Mouse (Mus musculus): ENCODE data around the gene Sf3b5. TPM values are rescaled to one million over a fixed set of nuclear protein-coding genes. Genes with fewer than 3 reads are reported as not detected.

The Sf3b5 gene
- polyA plus RNA-seq (2016; fragmentation: Nextera tagmentation; extraction: Ambion mirVana): 44.8 and 47.2 TPM in 2 replicates

GRCm38 (mm10) chr10:13005043-13005442, at the start of gene Sf3b5:
Gene Sf3b5, plus strand, starts transcription at chr10:13005343.
- Histone ChIP-seq H3K4me1 (peaks cover 13% of the 10 kb centered on the region), H3K9me3 (no peaks in the 10 kb centered on the region), H3K4me3 (no peak within 1 kb of the TSS), H3K36me3 (replicated peaks) (peaks cover 3% of the 10 kb centered on the region), H3K27me3 (replicated peaks; ENCODE audit: low read depth, poor library complexity, severe bottlenecking) (no peaks in the 10 kb centered on the region), H3K27ac (replicated peaks) (no peak within 1 kb of the TSS)
- DNase-seq (ENCODE audit: low spot score): no peak
- 89% methylated on average over 3 of the region's 3 CpGs for WGBS

- Histone ChIP-seq H3K36me3 (replicated peaks) (no peaks in the 10 kb centered on the region), H3K4me1 (no peaks in the 10 kb centered on the region), H3K9me3 (no peaks in the 10 kb centered on the region), H3K4me3 (no peak overlapping the region), H3K27me3 (replicated peaks; ENCODE audit: low read depth, poor library complexity, severe bottlenecking) (no peaks in the 10 kb centered on the region), H3K27ac (replicated peaks) (no peak overlapping the region)
- 68% methylated on average over 1 of the region's 1 CpGs for WGBS
- no peak for DNase-seq (ENCODE audit: low spot score)
Observed at GRCm38 (mm10) chr10:12955831-12956230, 49.3 kb upstream of the Sf3b5 start.

GRCm38 (mm10) chr10:12957271-12957670, 47.9 kb upstream of the Sf3b5 start:
- H3K27ac ChIP-seq (replicated peaks): no peak overlapping the region
- no peaks in the 10 kb centered on the region for H3K9me3 ChIP-seq
- DNase-seq (ENCODE audit: low spot score): no peak

GRCm38 (mm10) chr10:12961546-12961945, 43.6 kb upstream of the Sf3b5 start:
- Histone ChIP-seq H3K36me3 (replicated peaks) (no peaks in the 10 kb centered on the region), H3K4me1 (0 out of 2 replicates have a peak, but pooled peaks cover 6% of the 10 kb centered on the region), H3K27me3 (replicated peaks; ENCODE audit: low read depth, poor library complexity, severe bottlenecking) (peaks cover 37% of the 10 kb centered on the region), H3K9me3 (no peaks in the 10 kb centered on the region), H3K4me3 (no peak overlapping the region), H3K27ac (replicated peaks) (no peak overlapping the region)
- 86% methylated on average over 8 of the region's 8 CpGs for WGBS
- DNase-seq (ENCODE audit: low spot score): no peak

More at GRCm38 (mm10) chr10:12957271-12957670, 47.9 kb upstream of the Sf3b5 start:
- no peaks in the 10 kb centered on the region for H3K4me1 ChIP-seq
- H3K27me3 ChIP-seq (replicated peaks; ENCODE audit: low read depth, poor library complexity, severe bottlenecking): peaks cover 14% of the 10 kb centered on the region
- H3K36me3 ChIP-seq (replicated peaks): no peaks in the 10 kb centered on the region
- H3K4me3 ChIP-seq: no peak overlapping the region
- WGBS: 82% methylated on average over 4 of the region's 4 CpGs

- Histone ChIP-seq H3K4me3 (no peak overlapping the region), H3K27ac (replicated peaks) (no peak overlapping the region), H3K27me3 (replicated peaks; ENCODE audit: low read depth, poor library complexity, severe bottlenecking) (peaks cover 37% of the 10 kb centered on the region), H3K9me3 (no peaks in the 10 kb centered on the region), H3K36me3 (replicated peaks) (no peaks in the 10 kb centered on the region), H3K4me1 (0 out of 2 replicates have a peak, but pooled peaks cover 6% of the 10 kb centered on the region)
- no peak for DNase-seq (ENCODE audit: low spot score)
Observed at GRCm38 (mm10) chr10:12962238-12962637, 42.9 kb upstream of the Sf3b5 start.

- DNase-seq (ENCODE audit: low spot score): peak; percentile 21
- no peaks in the 10 kb centered on the region for H3K36me3 ChIP-seq (replicated peaks)
- H3K4me1 ChIP-seq: 0 out of 2 replicates have a peak, but pooled peaks cover 6% of the 10 kb centered on the region
- 6% methylated on average over 29 of the region's 29 CpGs for WGBS
- H3K27me3 ChIP-seq (replicated peaks; ENCODE audit: low read depth, poor library complexity, severe bottlenecking): peaks cover 37% of the 10 kb centered on the region
- H3K4me3 ChIP-seq: peak overlapping the region; percentile 78
- H3K27ac ChIP-seq (replicated peaks): peak overlapping the region; percentile 81
- no peaks in the 10 kb centered on the region for H3K9me3 ChIP-seq
Observed at GRCm38 (mm10) chr10:12963362-12964147, 41.6 kb upstream of the Sf3b5 start.

GRCm38 (mm10) chr10:12964151-12965075, 40.7 kb upstream of the Sf3b5 start, which contains the start of gene Stx11:
Gene Stx11, minus strand, starts transcription at chr10:12964298.
- H3K9me3 ChIP-seq: no peaks in the 10 kb centered on the region
- peak within 1 kb of the TSS; percentile 78 for H3K4me3 ChIP-seq
- H3K4me1 ChIP-seq: 0 out of 2 replicates have a peak, but pooled peaks cover 6% of the 10 kb centered on the region
- peak; percentile 86 for DNase-seq (ENCODE audit: low spot score)
- no peaks in the 10 kb centered on the region for H3K36me3 ChIP-seq (replicated peaks)
- peak within 1 kb of the TSS; percentile 81 for H3K27ac ChIP-seq (replicated peaks)
- H3K27me3 ChIP-seq (replicated peaks; ENCODE audit: low read depth, poor library complexity, severe bottlenecking): peaks cover 37% of the 10 kb centered on the region
- 3% methylated on average over 56 of the region's 56 CpGs for WGBS

GRCm38 (mm10) chr10:12965669-12966180, 39.4 kb upstream of the Sf3b5 start:
- Histone ChIP-seq H3K27ac (replicated peaks) (no peak overlapping the region), H3K9me3 (no peaks in the 10 kb centered on the region), H3K36me3 (replicated peaks) (no peaks in the 10 kb centered on the region), H3K4me3 (no peak overlapping the region), H3K27me3 (replicated peaks; ENCODE audit: low read depth, poor library complexity, severe bottlenecking) (peaks cover 37% of the 10 kb centered on the region), H3K4me1 (0 out of 2 replicates have a peak, but pooled peaks cover 6% of the 10 kb centered on the region)
- DNase-seq (ENCODE audit: low spot score): no peak
- WGBS: 73% methylated on average over 5 of the region's 5 CpGs

GRCm38 (mm10) chr10:12974572-12974971, 30.6 kb upstream of the Sf3b5 start:
- DNase-seq (ENCODE audit: low spot score): no peak
- no peak overlapping the region for H3K4me3 ChIP-seq
- WGBS: 91% methylated on average over 6 of the region's 6 CpGs
- no peaks in the 10 kb centered on the region for H3K27me3 ChIP-seq (replicated peaks; ENCODE audit: low read depth, poor library complexity, severe bottlenecking)
- H3K4me1 ChIP-seq: no peaks in the 10 kb centered on the region
- no peaks in the 10 kb centered on the region for H3K36me3 ChIP-seq (replicated peaks)
- no peak overlapping the region for H3K27ac ChIP-seq (replicated peaks)
- no peaks in the 10 kb centered on the region for H3K9me3 ChIP-seq

- Histone ChIP-seq H3K27ac (replicated peaks) (no peak overlapping the region), H3K9me3 (no peaks in the 10 kb centered on the region), H3K4me1 (no peaks in the 10 kb centered on the region), H3K4me3 (no peak overlapping the region), H3K27me3 (replicated peaks; ENCODE audit: low read depth, poor library complexity, severe bottlenecking) (no peaks in the 10 kb centered on the region), H3K36me3 (replicated peaks) (no peaks in the 10 kb centered on the region)
- DNase-seq (ENCODE audit: low spot score): no peak
- 93% methylated on average over 3 of the region's 3 CpGs for WGBS
Observed at GRCm38 (mm10) chr10:12975461-12975860, 29.7 kb upstream of the Sf3b5 start.

GRCm38 (mm10) chr10:12975957-12976356, 29.2 kb upstream of the Sf3b5 start:
- Histone ChIP-seq H3K4me3 (no peak overlapping the region), H3K9me3 (no peaks in the 10 kb centered on the region), H3K4me1 (no peaks in the 10 kb centered on the region), H3K27ac (replicated peaks) (no peak overlapping the region), H3K27me3 (replicated peaks; ENCODE audit: low read depth, poor library complexity, severe bottlenecking) (no peaks in the 10 kb centered on the region), H3K36me3 (replicated peaks) (no peaks in the 10 kb centered on the region)
- no peak for DNase-seq (ENCODE audit: low spot score)
- WGBS: 92% methylated on average over 7 of the region's 7 CpGs

- H3K27me3 ChIP-seq (replicated peaks; ENCODE audit: low read depth, poor library complexity, severe bottlenecking): no peaks in the 10 kb centered on the region
- no peak overlapping the region for H3K27ac ChIP-seq (replicated peaks)
- no peak overlapping the region for H3K4me3 ChIP-seq
- no peaks in the 10 kb centered on the region for H3K9me3 ChIP-seq
- H3K4me1 ChIP-seq: no peaks in the 10 kb centered on the region
- 95% methylated on average over 7 of the region's 7 CpGs for WGBS
- no peak for DNase-seq (ENCODE audit: low spot score)
- H3K36me3 ChIP-seq (replicated peaks): no peaks in the 10 kb centered on the region
Observed at GRCm38 (mm10) chr10:12976552-12976951, 28.6 kb upstream of the Sf3b5 start.
